Mouse (Mus musculus): ENCODE results near the gene Sntg2.

- no peak for TF ChIP-seq CTCF (IDR thresholded peaks at IDR 0.05; ENCODE audit: low read depth)
- no peak for TF ChIP-seq EP300 (IDR thresholded peaks at IDR 0.05; ENCODE audit: low read depth)
Observed at GRCm38 (mm10) chr12:30202763-30203162, 170.4 kb downstream of the Sntg2 start.
